Mouse (Mus musculus) kidney, adult 2 months (tissue): ENCODE measurements at regions not wholly inside any gene's neighbourhood (a gene's known extent, or its start where the extent isn't known, plus 50 kb on each side); places are given as distances from the start of the nearest gene placed in this dataset.

ENCODE experiments used
- CTCF ChIP-seq: fragments of 200-500 bp; conservative IDR thresholded peaks from 2 replicates; pipeline ENCODE4 v1.5.1; 2011; ENCODE audit warnings: low read depth, mild to moderate bottlenecking, control low read depth, low read length, moderate library complexity, mixed read lengths; ENCODE audit not compliant: insufficient read depth, insufficient read length
- POLR2A ChIP-seq: fragments of 200-500 bp; IDR thresholded peaks from one replicate; pipeline ENCODE4 v1.6.1; 2011; ENCODE audit warnings: low read depth, low read length, control low read depth

GRCm38 (mm10) chr4:25416330-25416729 is 134.7 kb upstream of the Ufl1 start:
- TF ChIP-seq CTCF (no peak), POLR2A (no peak)
